In the genomic region with DNA sequence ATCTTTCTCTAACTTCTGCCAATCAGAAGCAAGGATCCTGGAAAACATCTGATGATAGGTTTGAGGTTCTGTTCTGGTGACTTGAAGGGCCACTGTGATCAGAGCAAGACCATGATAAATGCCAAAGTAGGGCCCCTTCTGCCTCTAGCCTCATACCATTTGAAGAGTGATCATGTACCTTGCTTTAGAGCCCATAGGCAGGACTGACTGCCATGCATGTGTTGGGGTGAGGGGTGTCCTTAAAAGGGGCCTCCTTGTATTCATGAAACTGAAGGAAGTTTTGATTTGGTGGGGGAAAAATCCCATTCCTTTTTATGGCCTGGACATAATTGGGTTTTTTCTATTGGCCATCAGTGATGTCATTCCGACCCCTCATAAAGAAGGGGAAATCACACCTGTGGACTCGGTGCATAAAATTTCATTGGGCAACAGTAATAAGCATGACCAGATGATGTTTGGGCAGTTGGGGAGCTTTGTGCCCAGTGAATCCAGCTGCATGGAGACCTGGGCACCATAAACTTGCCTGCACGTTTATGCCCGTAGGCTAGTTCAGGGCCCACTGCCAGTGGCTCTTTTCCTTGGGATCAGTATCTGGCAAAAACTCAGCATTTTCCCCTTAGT, we compare ENCODE assay signal across 31 mouse cellular contexts.
DNase-seq lines count a peak whose midpoint lies in the region; ATAC-seq and TF ChIP-seq lines count a peak whose summit lies in the region.
"Had no signal": no experiment of that assay in that cellular context is flagged by ENCODE, and none has a peak within 500 bp of the region (broad histone marks: within the 10 kb centered on the region; RNA-seq: fewer than 3 reads in every experiment).

No protein-coding gene starts in this region.

- no peak for TF ChIP-seq EP300 in stomach, postnatal 0 days (optimal IDR thresholded peaks at IDR 0.05)

- TF ChIP-seq CTCF in gastrocnemius, adult 2 months (IDR thresholded peaks at IDR 0.05): no peak
- no peak for TF ChIP-seq CTCF in stomach, postnatal 0 days (IDR thresholded peaks at IDR 0.05; ENCODE audit: low read depth)

- ATAC-seq in limb, embryonic 13.5 days (ENCODE audit: low FRiP score, low read depth): peak; percentile 69
- no peak for ATAC-seq in stomach, postnatal 0 days (ENCODE audit: low FRiP score, low TSS enrichment)
- ATAC-seq: forebrain, embryonic 15.5 days; Patski had no signal

- intact Hi-C loops in gastrocnemius, adult 2 months (cut with DNase I): no loop called here

- H3K4me3 ChIP-seq in gastrocnemius, adult 2 months: no peak overlapping the region
- no peak overlapping the region for H3K4me3 ChIP-seq in limb, embryonic 10.5 days
- H3K4me3 ChIP-seq in limb, embryonic 13.5 days: no peak overlapping the region
- no peak overlapping the region for H3K4me3 ChIP-seq in stomach, postnatal 0 days (ENCODE audit: low read depth, low read length)
- H3K4me3 ChIP-seq: embryonic facial prominence, embryonic 10.5 days; embryonic facial prominence, embryonic 13.5 days; erythroblast, embryonic 14.5 days; forebrain, embryonic 12.5 days; forebrain, embryonic 15.5 days; heart, adult 2 months; heart, embryonic 10.5 days; heart, embryonic 13.5 days; hindbrain, embryonic 12.5 days; hindbrain, embryonic 15.5 days; intestine, embryonic 15.5 days had no signal

- H3K27me3 ChIP-seq in limb, embryonic 10.5 days (ENCODE audit: low read depth, poor library complexity, severe bottlenecking): no peaks in the 10 kb centered on the region
- H3K27me3 ChIP-seq in limb, embryonic 13.5 days: no peaks in the 10 kb centered on the region
- H3K27me3 ChIP-seq in stomach, postnatal 0 days (ENCODE audit: control insufficient read depth, insufficient read depth, low read length): no peaks in the 10 kb centered on the region
- H3K27me3 ChIP-seq: CH12.LX; embryonic facial prominence, embryonic 13.5 days; forebrain, embryonic 12.5 days; forebrain, embryonic 15.5 days; heart, embryonic 13.5 days; hindbrain, embryonic 12.5 days; hindbrain, embryonic 15.5 days; intestine, embryonic 15.5 days; Patski had no signal

- no peaks in the 10 kb centered on the region for H3K9me3 ChIP-seq in limb, embryonic 10.5 days (replicated peaks)
- no peaks in the 10 kb centered on the region for H3K9me3 ChIP-seq in limb, embryonic 13.5 days
- H3K9me3 ChIP-seq in stomach, postnatal 0 days (ENCODE audit: control insufficient read depth, low read length): no peaks in the 10 kb centered on the region
- H3K9me3 ChIP-seq: embryonic facial prominence, embryonic 10.5 days; embryonic facial prominence, embryonic 13.5 days; forebrain, embryonic 12.5 days; forebrain, embryonic 15.5 days; G1E; heart, embryonic 10.5 days; heart, embryonic 13.5 days; hindbrain, embryonic 12.5 days; hindbrain, embryonic 15.5 days; intestine, embryonic 15.5 days had no signal

- H3K36me3 ChIP-seq in limb, embryonic 10.5 days: peaks cover 74% of the 10 kb centered on the region
- peaks cover 69% of the 10 kb centered on the region for H3K36me3 ChIP-seq in limb, embryonic 13.5 days
- peaks cover 26% of the 10 kb centered on the region for H3K36me3 ChIP-seq in stomach, postnatal 0 days (ENCODE audit: control insufficient read depth, insufficient read depth, low read length)

- H3K4me1 ChIP-seq in limb, embryonic 10.5 days: peaks cover 65% of the 10 kb centered on the region
- H3K4me1 ChIP-seq in limb, embryonic 13.5 days: peaks cover 56% of the 10 kb centered on the region
- H3K4me1 ChIP-seq in stomach, postnatal 0 days (replicated peaks; ENCODE audit: control insufficient read depth, insufficient read depth): no peaks in the 10 kb centered on the region
- H3K4me1 ChIP-seq: intestine, embryonic 15.5 days had no signal

- DNase-seq in gastrocnemius, adult 2 months: peak; percentile 8
- no peak for DNase-seq in gastrocnemius, adult 18-20 months (ENCODE audit: low spot score)
- DNase-seq in limb, embryonic 10.5 days (ENCODE audit: low spot score): no peak
- no peak for DNase-seq in stomach, postnatal 0 days (ENCODE audit: low spot score)
- DNase-seq in right cerebral cortex, postnatal 4 days: no peak
- DNase-seq: adrenal gland, adult 2 months; adrenal gland, postnatal 25 days; B cell, adult 2 months; cerebellum, adult 11-12 months; cerebellum, adult 8-10 months; cerebellum, postnatal 10 days; cerebellum, postnatal 36 days; embryo, embryonic 11 days; gastrocnemius, postnatal 10 days; gastrocnemius, postnatal 36 days; heart, adult 2 months; heart, postnatal 14 days had no signal

- H3K27ac ChIP-seq in gastrocnemius, adult 2 months: no peak overlapping the region
- H3K27ac ChIP-seq in limb, embryonic 10.5 days: peak overlapping the region; percentile 79
- peak overlapping the region; percentile 76 for H3K27ac ChIP-seq in limb, embryonic 13.5 days
- H3K27ac ChIP-seq in stomach, postnatal 0 days (replicated peaks): no peak overlapping the region
- H3K27ac ChIP-seq: embryonic facial prominence, embryonic 10.5 days; embryonic facial prominence, embryonic 13.5 days; forebrain, embryonic 12.5 days; forebrain, embryonic 15.5 days; heart, adult 2 months; heart, embryonic 10.5 days; heart, embryonic 13.5 days; hindbrain, embryonic 12.5 days; hindbrain, embryonic 15.5 days; intestine, embryonic 15.5 days had no signal

- 85% methylated on average over 4 of the region's 4 CpGs for WGBS in limb, embryonic 10.5 days
- WGBS in limb, embryonic 13.5 days: 25% methylated on average over 4 of the region's 4 CpGs
- WGBS in stomach, postnatal 0 days: 92% methylated on average over 4 of the region's 4 CpGs

- H3K9ac ChIP-seq in limb, embryonic 13.5 days: no peak overlapping the region
- no peak overlapping the region for H3K9ac ChIP-seq in stomach, postnatal 0 days (ENCODE audit: low read length)
- H3K9ac ChIP-seq: embryonic facial prominence, embryonic 13.5 days; forebrain, embryonic 12.5 days; forebrain, embryonic 15.5 days; heart, embryonic 13.5 days; hindbrain, embryonic 12.5 days; hindbrain, embryonic 15.5 days; intestine, embryonic 15.5 days had no signal

- no peak overlapping the region for H3K4me2 ChIP-seq in limb, embryonic 13.5 days (replicated peaks)
- no peak overlapping the region for H3K4me2 ChIP-seq in stomach, postnatal 0 days (replicated peaks; ENCODE audit: low read depth)
- H3K4me2 ChIP-seq: embryonic facial prominence, embryonic 13.5 days; forebrain, embryonic 12.5 days; forebrain, embryonic 15.5 days; heart, embryonic 13.5 days; hindbrain, embryonic 12.5 days; hindbrain, embryonic 15.5 days; intestine, embryonic 15.5 days had no signal

Comparison
In these comparisons a context has a peak if more than half of its experiments do, and no peak if none do; other contexts are left out.
1. H3K27ac ChIP-seq: peak in limb, embryonic 10.5 days (single experiment) and limb, embryonic 13.5 days (single experiment); none in gastrocnemius, adult 2 months (single experiment) and stomach, postnatal 0 days (single experiment).